ENCODE assay signal across 9 mouse cellular contexts in genomic region chrX:11437151-11437944, GRCm38 (mm10).
A peak's percentile ranks its signal among the peaks of the same experiment; 100 is the strongest.
DNase-seq lines count a peak whose midpoint lies in the region; ATAC-seq and TF ChIP-seq lines count a peak whose summit lies in the region.
"Had no signal": no experiment of that assay in that cellular context is flagged by ENCODE, and none has a peak within 500 bp of the region (broad histone marks: within the 10 kb centered on the region; RNA-seq: fewer than 3 reads in every experiment).

No protein-coding gene starts in this region.

- no peaks in the 10 kb centered on the region for H3K9me3 ChIP-seq in hindbrain, embryonic 14.5 days (ENCODE audit: control insufficient read depth, low read length)
- H3K9me3 ChIP-seq in hindbrain, embryonic 12.5 days (replicated peaks): no peaks in the 10 kb centered on the region
- H3K9me3 ChIP-seq in heart, embryonic 11.5 days (replicated peaks; ENCODE audit: control insufficient read depth, low read length): no peaks in the 10 kb centered on the region
- no peaks in the 10 kb centered on the region for H3K9me3 ChIP-seq in neural tube, embryonic 14.5 days (ENCODE audit: control insufficient read depth, low read length)

- H3K4me2 ChIP-seq in hindbrain, embryonic 14.5 days (replicated peaks): no peak overlapping the region
- no peak overlapping the region for H3K4me2 ChIP-seq in hindbrain, embryonic 12.5 days (replicated peaks)
- H3K4me2 ChIP-seq in heart, embryonic 11.5 days: peak overlapping the region; percentile 19; the same call in 1 of the 2 replicates
- H3K4me2 ChIP-seq in neural tube, embryonic 14.5 days (ENCODE audit: low read depth, low read length): no peak overlapping the region

- H3K4me3 ChIP-seq in hindbrain, embryonic 14.5 days (replicated peaks; ENCODE audit: low read length): no peak overlapping the region
- no peak overlapping the region for H3K4me3 ChIP-seq in hindbrain, embryonic 12.5 days
- no peak overlapping the region for H3K4me3 ChIP-seq in heart, embryonic 11.5 days (ENCODE audit: low read depth, low read length)
- no peak overlapping the region for H3K4me3 ChIP-seq in neural tube, embryonic 14.5 days (ENCODE audit: low read depth, low read length)

- peak; percentile 24; the same call in 1 of the 2 replicates for ATAC-seq in hindbrain, embryonic 14.5 days (ENCODE audit: low FRiP score)
- ATAC-seq in hindbrain, embryonic 12.5 days (ENCODE audit: low FRiP score): no peak
- ATAC-seq in heart, embryonic 11.5 days (replicated peaks; ENCODE audit: insufficient number of reproducible peaks, low FRiP score, low TSS enrichment): no peak
- peak; percentile 51; the same call in 1 of the 2 replicates for ATAC-seq in neural tube, embryonic 14.5 days (ENCODE audit: low read depth)
- ATAC-seq: Patski had no signal

- no peaks in the 10 kb centered on the region for H3K36me3 ChIP-seq in hindbrain, embryonic 14.5 days (replicated peaks; ENCODE audit: control insufficient read depth, insufficient read depth)
- H3K36me3 ChIP-seq in hindbrain, embryonic 12.5 days: no peaks in the 10 kb centered on the region
- H3K36me3 ChIP-seq in heart, embryonic 11.5 days (ENCODE audit: control insufficient read depth, insufficient read depth, low read length): no peaks in the 10 kb centered on the region
- H3K36me3 ChIP-seq in neural tube, embryonic 14.5 days (ENCODE audit: control insufficient read depth, insufficient read depth, low read length): no peaks in the 10 kb centered on the region

- H3K27ac ChIP-seq in hindbrain, embryonic 14.5 days: no peak overlapping the region
- H3K27ac ChIP-seq in hindbrain, embryonic 12.5 days: no peak overlapping the region
- H3K27ac ChIP-seq in heart, embryonic 11.5 days (ENCODE audit: low read depth, low read length): no peak overlapping the region
- H3K27ac ChIP-seq in neural tube, embryonic 14.5 days (ENCODE audit: low read depth, low read length): no peak overlapping the region

- TF ChIP-seq CTCF in brain, embryonic 14.5 days (IDR thresholded peaks at IDR 0.05; ENCODE audit: borderline replicate concordance, extremely low read depth, insufficient read depth, insufficient read length): no peak

- no peak for TF ChIP-seq POLR2A in brain, embryonic 14.5 days (IDR thresholded peaks at IDR 0.05; ENCODE audit: borderline replicate concordance, extremely low read depth, insufficient read depth, insufficient read length, poor library complexity, severe bottlenecking)

- DNase-seq in hindbrain, embryonic 14.5 days (ENCODE audit: low spot score): no peak
- peak; percentile 83 for DNase-seq in brain, embryonic 14.5 days (ENCODE audit: low read depth)
- DNase-seq in kidney, postnatal 14 days: peak; percentile 75
- DNase-seq in thymus, postnatal 4 days: no peak
- no peak for DNase-seq in spleen, adult 12 weeks (ENCODE audit: low spot score)

- WGBS in hindbrain, embryonic 14.5 days: 57% methylated on average over 12 of the region's 12 CpGs
- 57% methylated on average over 12 of the region's 12 CpGs for WGBS in hindbrain, embryonic 12.5 days
- WGBS in heart, embryonic 11.5 days (ENCODE audit: insufficient replicate concordance): 47% methylated on average over 12 of the region's 12 CpGs
- WGBS in neural tube, embryonic 14.5 days: 39% methylated on average over 12 of the region's 12 CpGs

- no peak overlapping the region for H3K9ac ChIP-seq in hindbrain, embryonic 14.5 days
- no peak overlapping the region for H3K9ac ChIP-seq in hindbrain, embryonic 12.5 days
- no peak overlapping the region for H3K9ac ChIP-seq in heart, embryonic 11.5 days (ENCODE audit: low read depth, low read length)
- no peak overlapping the region for H3K9ac ChIP-seq in neural tube, embryonic 14.5 days (replicated peaks; ENCODE audit: low read depth, low read length)

- peaks cover 11% of the 10 kb centered on the region; the same call in 1 of the 2 replicates for H3K4me1 ChIP-seq in hindbrain, embryonic 14.5 days (replicated peaks; ENCODE audit: control insufficient read depth, insufficient read depth, low read length)
- H3K4me1 ChIP-seq in hindbrain, embryonic 12.5 days: peaks cover 21% of the 10 kb centered on the region
- H3K4me1 ChIP-seq in heart, embryonic 11.5 days (ENCODE audit: control insufficient read depth, insufficient read depth, low read length): peaks cover 7% of the 10 kb centered on the region; the same call in 1 of the 2 replicates
- H3K4me1 ChIP-seq in neural tube, embryonic 14.5 days (ENCODE audit: control insufficient read depth, insufficient read depth, low read length): 0 out of 2 replicates have a peak, but pooled peaks cover 3% of the 10 kb centered on the region

- H3K27me3 ChIP-seq in hindbrain, embryonic 14.5 days (ENCODE audit: control insufficient read depth, insufficient read depth, low read length): peaks cover 20% of the 10 kb centered on the region
- H3K27me3 ChIP-seq in hindbrain, embryonic 12.5 days: peaks cover 32% of the 10 kb centered on the region
- H3K27me3 ChIP-seq in heart, embryonic 11.5 days (ENCODE audit: control insufficient read depth, insufficient read depth, low read length): peaks cover 20% of the 10 kb centered on the region; the same call in 1 of the 2 replicates
- no peaks in the 10 kb centered on the region for H3K27me3 ChIP-seq in neural tube, embryonic 14.5 days (ENCODE audit: control insufficient read depth, insufficient read depth, low read length)

Comparison
In these comparisons a context has a peak if more than half of its experiments do, and no peak if none do; other contexts are left out.
1. ATAC-seq: peak in hindbrain, embryonic 14.5 days (single experiment) and neural tube, embryonic 14.5 days (single experiment); none in hindbrain, embryonic 12.5 days (single experiment) and heart, embryonic 11.5 days (single experiment).
2. DNase-seq: peak in brain, embryonic 14.5 days (single experiment) and kidney, postnatal 14 days (single experiment); none in hindbrain, embryonic 14.5 days (single experiment), thymus, postnatal 4 days (single experiment) and spleen, adult 12 weeks (single experiment).